Mouse (Mus musculus): ENCODE measurements around the gene Mogs. TPM values are rescaled to one million over a fixed set of nuclear protein-coding genes. Genes with fewer than 3 reads are reported as not detected.

Gene Mogs
- total and polyA plus RNA-seq, 2 experiments from 2014 or later = 18.8 to 40.3 TPM

DNA sequence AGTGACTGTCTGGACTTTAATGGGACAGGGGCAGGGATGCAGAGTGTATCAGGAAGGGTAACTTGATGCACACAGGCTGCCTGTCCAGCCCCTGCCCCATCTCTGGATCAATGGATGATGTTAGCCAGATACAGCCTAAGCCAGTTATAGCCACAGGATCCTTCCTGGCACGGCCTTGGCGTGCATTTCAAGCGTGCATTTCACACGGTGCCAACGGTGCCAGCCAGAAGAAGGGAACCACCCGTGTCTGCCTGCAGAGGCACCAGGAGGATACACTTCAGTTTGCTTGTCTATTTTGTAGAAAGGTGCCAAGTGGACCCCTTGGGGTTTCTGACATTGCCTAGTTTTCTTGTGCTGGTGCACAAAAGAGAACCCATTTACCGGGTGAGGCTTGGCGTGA lies 24.7 kb downstream of the Mogs start:
- 91% methylated on average over 8 of the region's 8 CpGs for WGBS
- peaks cover 4% of the 10 kb centered on the region; the same call in 1 of the 2 replicates for H3K4me1 ChIP-seq (ENCODE audit: insufficient read depth, low read length)
- H3K9ac ChIP-seq (replicated peaks; ENCODE audit: low read length, poor library complexity, severe bottlenecking) = no peak overlapping the region
- DNase-seq (ENCODE audit: low spot score) (no peak), ATAC-seq (ENCODE audit: low FRiP score) (no peak)
- TF ChIP-seq CTCF (IDR thresholded peaks at IDR 0.05) = no peak
- H3K27me3 ChIP-seq (ENCODE audit: insufficient read depth, low read length) = peaks cover 7% of the 10 kb centered on the region
- H3K27ac ChIP-seq (ENCODE audit: low read depth, low read length) = no peak overlapping the region
- H3K4me2 ChIP-seq (ENCODE audit: low read depth, low read length, poor library complexity, severe bottlenecking) = no peak overlapping the region
- no peak overlapping the region for H3K4me3 ChIP-seq (ENCODE audit: low read depth, low read length)
- no peaks in the 10 kb centered on the region for H3K9me3 ChIP-seq (ENCODE audit: low read length)
- no peaks in the 10 kb centered on the region for H3K36me3 ChIP-seq (ENCODE audit: insufficient read depth, low read length)

DNA sequence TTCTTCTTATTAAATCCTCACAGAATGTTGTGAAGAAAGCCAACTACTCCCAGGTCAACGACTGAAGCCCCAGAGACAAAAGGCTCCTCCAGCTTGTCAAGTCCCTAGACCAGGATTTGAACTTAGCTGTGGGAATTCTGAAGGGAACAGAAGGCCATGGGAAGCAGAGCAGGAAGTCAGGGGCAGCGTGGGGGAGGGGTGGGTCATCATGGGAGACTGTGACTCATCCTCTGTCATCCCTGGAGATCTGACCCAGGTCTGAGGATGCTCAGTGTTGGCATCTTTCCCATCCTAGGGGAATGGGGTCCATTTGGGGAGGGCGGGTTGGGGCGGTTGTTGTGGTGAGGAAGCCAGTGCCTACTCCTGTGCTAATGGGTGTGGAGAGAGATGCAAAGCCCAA lies 26.3 kb downstream of the Mogs start:
- Histone ChIP-seq H3K36me3 (ENCODE audit: insufficient read depth, low read length) (no peaks in the 10 kb centered on the region), H3K27me3 (ENCODE audit: insufficient read depth, low read length) (peaks cover 7% of the 10 kb centered on the region), H3K4me2 (ENCODE audit: low read depth, low read length, poor library complexity, severe bottlenecking) (peak overlapping the region; percentile 72), H3K4me3 (ENCODE audit: low read depth, low read length) (peak overlapping the region; percentile 41), H3K27ac (ENCODE audit: low read depth, low read length) (peak overlapping the region; percentile 38; the same call in 1 of the 2 replicates), H3K4me1 (ENCODE audit: insufficient read depth, low read length) (peaks cover 4% of the 10 kb centered on the region; the same call in 1 of the 2 replicates), H3K9me3 (ENCODE audit: low read length) (no peaks in the 10 kb centered on the region), H3K9ac (replicated peaks; ENCODE audit: low read length, poor library complexity, severe bottlenecking) (peak overlapping the region; percentile 69; the same call in 1 of the 2 replicates)
- 15% methylated on average over 4 of the region's 4 CpGs for WGBS
- TF ChIP-seq CTCF (IDR thresholded peaks at IDR 0.05) = no peak
- DNase-seq (ENCODE audit: low spot score) (no peak), ATAC-seq (ENCODE audit: low FRiP score) (no peak)

- Histone ChIP-seq H3K4me2 (ENCODE audit: low read depth, low read length, poor library complexity, severe bottlenecking) (peak overlapping the region; percentile 72), H3K36me3 (ENCODE audit: insufficient read depth, low read length) (no peaks in the 10 kb centered on the region), H3K27me3 (ENCODE audit: insufficient read depth, low read length) (peaks cover 4% of the 10 kb centered on the region; the same call in 1 of the 2 replicates), H3K9ac (replicated peaks; ENCODE audit: low read length, poor library complexity, severe bottlenecking) (peak overlapping the region; percentile 69), H3K9me3 (ENCODE audit: low read length) (no peaks in the 10 kb centered on the region), H3K4me3 (ENCODE audit: low read depth, low read length) (peak overlapping the region; percentile 41), H3K4me1 (ENCODE audit: insufficient read depth, low read length) (peaks cover 4% of the 10 kb centered on the region; the same call in 1 of the 2 replicates), H3K27ac (ENCODE audit: low read depth, low read length) (peak overlapping the region; percentile 38)
- DNase-seq (ENCODE audit: low spot score) (no peak), ATAC-seq (ENCODE audit: low FRiP score) (peak; percentile 36)
- TF ChIP-seq CTCF (IDR thresholded peaks at IDR 0.05) = no peak
- WGBS = 4% methylated on average over 41 of the region's 41 CpGs
These were observed 27.0 kb downstream of the Mogs start for GRCm38 (mm10) chr6:83142211-83142731.

- DNase-seq (ENCODE audit: low spot score) (no peak), ATAC-seq (ENCODE audit: low FRiP score) (no peak)
- H3K27ac ChIP-seq (ENCODE audit: low read depth, low read length) = no peak overlapping the region
- H3K9me3 ChIP-seq (ENCODE audit: low read length) = no peaks in the 10 kb centered on the region
- H3K9ac ChIP-seq (replicated peaks; ENCODE audit: low read length, poor library complexity, severe bottlenecking) = no peak overlapping the region
- 55% methylated on average over 11 of the region's 11 CpGs for WGBS
- no peaks in the 10 kb centered on the region for H3K27me3 ChIP-seq (ENCODE audit: insufficient read depth, low read length)
- H3K4me3 ChIP-seq (ENCODE audit: low read depth, low read length) = peak overlapping the region; percentile 41; the same call in 1 of the 2 replicates
- TF ChIP-seq CTCF (IDR thresholded peaks at IDR 0.05) = no peak
- H3K4me1 ChIP-seq (ENCODE audit: insufficient read depth, low read length) = peaks cover 4% of the 10 kb centered on the region; the same call in 1 of the 2 replicates
- no peaks in the 10 kb centered on the region for H3K36me3 ChIP-seq (ENCODE audit: insufficient read depth, low read length)
- H3K4me2 ChIP-seq (ENCODE audit: low read depth, low read length, poor library complexity, severe bottlenecking) = peak overlapping the region; percentile 72
These were observed 27.6 kb downstream of the Mogs start for GRCm38 (mm10) chr6:83142886-83143285.

- no peak for TF ChIP-seq CTCF (IDR thresholded peaks at IDR 0.05)
- Histone ChIP-seq H3K4me3 (ENCODE audit: low read depth, low read length) (no peak overlapping the region), H3K36me3 (ENCODE audit: insufficient read depth, low read length) (0 out of 2 replicates have a peak, but pooled peaks cover 2% of the 10 kb centered on the region), H3K27ac (ENCODE audit: low read depth, low read length) (no peak overlapping the region), H3K4me1 (ENCODE audit: insufficient read depth, low read length) (peaks cover 4% of the 10 kb centered on the region; the same call in 1 of the 2 replicates), H3K9me3 (ENCODE audit: low read length) (no peaks in the 10 kb centered on the region), H3K9ac (replicated peaks; ENCODE audit: low read length, poor library complexity, severe bottlenecking) (no peak overlapping the region), H3K27me3 (ENCODE audit: insufficient read depth, low read length) (no peaks in the 10 kb centered on the region), H3K4me2 (ENCODE audit: low read depth, low read length, poor library complexity, severe bottlenecking) (no peak overlapping the region)
- 80% methylated on average over 2 of the region's 2 CpGs for WGBS
- no peak for DNase-seq (ENCODE audit: low spot score)
- no peak for ATAC-seq (ENCODE audit: low FRiP score)
These were observed 29.9 kb downstream of the Mogs start for GRCm38 (mm10) chr6:83145209-83145608.

DNA sequence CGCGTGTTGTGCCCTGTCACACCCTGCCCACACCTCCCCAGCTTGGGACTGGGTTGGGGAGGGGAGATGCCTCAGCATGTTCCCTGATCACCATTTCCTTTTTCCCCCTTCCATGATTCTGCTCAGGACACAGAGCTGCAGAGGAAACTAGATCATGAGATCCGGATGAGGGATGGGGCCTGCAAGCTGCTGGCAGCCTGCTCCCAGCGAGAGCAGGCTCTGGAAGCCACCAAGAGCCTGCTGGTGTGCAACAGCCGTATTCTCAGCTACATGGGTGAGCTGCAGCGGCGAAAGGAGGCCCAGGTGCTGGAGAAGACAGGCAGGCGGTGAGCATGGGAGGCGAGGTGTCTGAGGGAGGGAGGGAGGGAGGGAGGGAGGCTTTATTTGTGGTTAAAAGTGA lies 30.5 kb downstream of the Mogs start:
- H3K4me1 ChIP-seq (ENCODE audit: insufficient read depth, low read length) = peaks cover 4% of the 10 kb centered on the region; the same call in 1 of the 2 replicates
- DNase-seq (ENCODE audit: low spot score) (no peak), ATAC-seq (ENCODE audit: low FRiP score) (no peak)
- H3K27ac ChIP-seq (ENCODE audit: low read depth, low read length) = no peak overlapping the region
- WGBS = 81% methylated on average over 9 of the region's 9 CpGs
- H3K9ac ChIP-seq (replicated peaks; ENCODE audit: low read length, poor library complexity, severe bottlenecking) = no peak overlapping the region
- no peaks in the 10 kb centered on the region for H3K9me3 ChIP-seq (ENCODE audit: low read length)
- H3K27me3 ChIP-seq (ENCODE audit: insufficient read depth, low read length) = no peaks in the 10 kb centered on the region
- H3K4me2 ChIP-seq (ENCODE audit: low read depth, low read length, poor library complexity, severe bottlenecking) = no peak overlapping the region
- 0 out of 2 replicates have a peak, but pooled peaks cover 2% of the 10 kb centered on the region for H3K36me3 ChIP-seq (ENCODE audit: insufficient read depth, low read length)
- TF ChIP-seq CTCF (IDR thresholded peaks at IDR 0.05) = no peak
- H3K4me3 ChIP-seq (ENCODE audit: low read depth, low read length) = no peak overlapping the region
